ENCODE assay signal across 8 mouse cellular contexts in genomic region chr19:6304787-6305516, GRCm38 (mm10). TPM values are rescaled to one million over a fixed set of nuclear protein-coding genes. Genes with fewer than 3 reads are reported as not detected.
DNase-seq lines count a peak whose midpoint lies in the region; ATAC-seq and TF ChIP-seq lines count a peak whose summit lies in the region.

No protein-coding gene starts in this region.

- peaks cover 8% of the 10 kb centered on the region for H3K4me1 ChIP-seq in forebrain, embryonic 16.5 days (replicated peaks; ENCODE audit: control insufficient read depth, insufficient read depth, low read length)
- peaks cover 13% of the 10 kb centered on the region for H3K4me1 ChIP-seq in lung, postnatal 0 days (ENCODE audit: insufficient read depth, low read depth, low read length)

- H3K9ac ChIP-seq in forebrain, embryonic 16.5 days (replicated peaks; ENCODE audit: low read depth, low read length), result no peak overlapping the region
- no peak overlapping the region for H3K9ac ChIP-seq in lung, postnatal 0 days (replicated peaks; ENCODE audit: low read depth)

- H3K36me3 ChIP-seq in forebrain, embryonic 16.5 days (ENCODE audit: control insufficient read depth, insufficient read depth), result no peaks in the 10 kb centered on the region
- no peaks in the 10 kb centered on the region for H3K36me3 ChIP-seq in lung, postnatal 0 days (ENCODE audit: insufficient read depth, low read length)

- in situ Hi-C loops in Patski (cut with MboI; ENCODE audit: low pct_unique_long_range_greater_than_20kb), result loop anchor here (5.0 kb wide), 1 partner anchor 33 kb away; no protein-coding TSS in a partner anchor

- H3K27ac ChIP-seq in forebrain, embryonic 16.5 days (ENCODE audit: low read length), result no peak overlapping the region
- H3K27ac ChIP-seq in lung, postnatal 0 days (ENCODE audit: low read length), result peak overlapping the region; percentile 43; the same call in 1 of the 2 replicates

- CTCF ChIA-PET in Patski (lab: Charles Lee), result interaction anchor here (0.7 to 12.0 kb wide), 7 partner anchors 14 to 55 kb away, joined by 3 to 89 read pairs (median 4); partner anchors contain the start of gene Ehd1

- no peak overlapping the region for H3K4me2 ChIP-seq in forebrain, embryonic 16.5 days (ENCODE audit: low read length)
- H3K4me2 ChIP-seq in lung, postnatal 0 days (replicated peaks; ENCODE audit: low read depth, low read length), result no peak overlapping the region

- no peaks in the 10 kb centered on the region for H3K9me3 ChIP-seq in forebrain, embryonic 16.5 days (ENCODE audit: control insufficient read depth, low read length)
- no peaks in the 10 kb centered on the region for H3K9me3 ChIP-seq in lung, postnatal 0 days (ENCODE audit: low read length)

- 26% methylated on average over 5 of the region's 5 CpGs for WGBS in forebrain, embryonic 16.5 days
- 16% methylated on average over 5 of the region's 5 CpGs for WGBS in lung, postnatal 0 days

- TF ChIP-seq CTCF in Patski (IDR thresholded peaks at IDR 0.05), result no peak
- peak; percentile 99 for TF ChIP-seq CTCF in lung, postnatal 0 days (IDR thresholded peaks at IDR 0.05)

- no peaks in the 10 kb centered on the region for H3K27me3 ChIP-seq in Patski
- H3K27me3 ChIP-seq in forebrain, embryonic 16.5 days (replicated peaks; ENCODE audit: control insufficient read depth, insufficient read depth, low read length), result no peaks in the 10 kb centered on the region
- H3K27me3 ChIP-seq in lung, postnatal 0 days (replicated peaks; ENCODE audit: insufficient read depth, low read length), result no peaks in the 10 kb centered on the region

- no peak for TF ChIP-seq EP300 in lung, postnatal 0 days (IDR thresholded peaks at IDR 0.05)

- H3K4me3 ChIP-seq in forebrain, embryonic 16.5 days (replicated peaks; ENCODE audit: low read length), result no peak overlapping the region
- no peak overlapping the region for H3K4me3 ChIP-seq in lung, postnatal 0 days (ENCODE audit: low read depth, low read length)

- peak; percentile 70 for ATAC-seq in Patski
- ATAC-seq in forebrain, embryonic 16.5 days, result peak; percentile 64; the same call in 1 of the 2 replicates
- peak; percentile 34 for ATAC-seq in lung, postnatal 0 days

- peak; percentile 58 for DNase-seq in Patski (ENCODE audit: low read depth, low spot score)
- peak; percentile 90 for DNase-seq in cerebellum, adult 11-12 months
- DNase-seq in heart, postnatal 4 days, result peak; percentile 97
- peak; percentile 94 for DNase-seq in layer of hippocampus, postnatal 10 days (ENCODE audit: low spot score in 2 of 2)
- DNase-seq in lung, postnatal 0 days (ENCODE audit: low spot score), result peak; percentile 95
- peak; percentile 68 to 87 for DNase-seq in right cerebral cortex, postnatal 10 days (ENCODE audit: low spot score in 2 of 2)
- DNase-seq in urinary bladder, postnatal 10 days (ENCODE audit: low spot score), result peak; percentile 80

- POLR2A ChIA-PET in Patski (lab: Charles Lee), result interaction anchor here (0.6 to 2.1 kb wide), 2 partner anchors 28 to 42 kb away, joined by 3 to 10 read pairs; partner anchors contain the start of gene Ehd1

RNA-seq across cellular contexts. Expression of gene Cdc42bpg, which starts 1.3 kb away (rescaled TPM):
- 41.2 TPM for polyA plus RNA-seq in Patski (2021)
- polyA plus RNA-seq in forebrain, embryonic 16.5 days (2015; fragmentation: Nextera tagmentation; extraction: Ambion mirVana), result 0.52 and 1.1 TPM in 2 replicates
- total RNA-seq in heart, postnatal 4 days (2021), result 1 to 10 TPM; 8.2 to 10.0 TPM
- 1 to 10 TPM; 5.0 TPM for total RNA-seq in layer of hippocampus, postnatal 10 days (2021)
- 2.8 and 3.2 TPM in 2 replicates for polyA plus RNA-seq in lung, postnatal 0 days (2015; fragmentation: Nextera tagmentation; extraction: Ambion mirVana)

RNA-seq across cellular contexts. Expression of gene Ehd1, which starts 28.4 kb away (rescaled TPM):
- polyA plus RNA-seq in Patski (2021), result 88.7 TPM
- polyA plus RNA-seq in forebrain, embryonic 16.5 days (2015; fragmentation: Nextera tagmentation; extraction: Ambion mirVana), result 105 and 106 TPM in 2 replicates
- 100 to 1,000 TPM in 1 of 2 experiments, 10 to 100 TPM in 1; 97.8 to 114 TPM for total RNA-seq in heart, postnatal 4 days (2021)
- 10 to 100 TPM; 75.1 to 82.7 TPM for total RNA-seq in layer of hippocampus, postnatal 10 days (2021)
- polyA plus RNA-seq in lung, postnatal 0 days (2015; fragmentation: Nextera tagmentation; extraction: Ambion mirVana), result 115 and 119 TPM in 2 replicates

RNA-seq across cellular contexts. Expression of gene Men1, which starts 29.8 kb away (rescaled TPM):
- 63.2 TPM for polyA plus RNA-seq in Patski (2021)
- polyA plus RNA-seq in forebrain, embryonic 16.5 days (2015; fragmentation: Nextera tagmentation; extraction: Ambion mirVana), result 96.1 and 96.5 TPM in 2 replicates
- 10 to 100 TPM; 16.6 to 18.5 TPM for total RNA-seq in heart, postnatal 4 days (2021)
- 10 to 100 TPM; 72.0 to 73.6 TPM for total RNA-seq in layer of hippocampus, postnatal 10 days (2021)
- 42.1 and 42.7 TPM in 2 replicates for polyA plus RNA-seq in lung, postnatal 0 days (2015; fragmentation: Nextera tagmentation; extraction: Ambion mirVana)

RNA-seq across cellular contexts. Expression of gene Map4k2, which starts 36.0 kb away (rescaled TPM):
- 45.6 TPM for polyA plus RNA-seq in Patski (2021)
- 12.3 and 21.2 TPM in 2 replicates for polyA plus RNA-seq in forebrain, embryonic 16.5 days (2015; fragmentation: Nextera tagmentation; extraction: Ambion mirVana)
- 10 to 100 TPM; 37.5 to 42.8 TPM for total RNA-seq in heart, postnatal 4 days (2021)
- total RNA-seq in layer of hippocampus, postnatal 10 days (2021), result 10 to 100 TPM; 79.3 to 86.2 TPM
- polyA plus RNA-seq in lung, postnatal 0 days (2015; fragmentation: Nextera tagmentation; extraction: Ambion mirVana), result 22.5 and 25.0 TPM in 2 replicates

RNA-seq across cellular contexts. Expression of gene Sf1, which starts 58.5 kb away (rescaled TPM):
- polyA plus RNA-seq in Patski (2021), result 186 TPM
- polyA plus RNA-seq in forebrain, embryonic 16.5 days (2015; fragmentation: Nextera tagmentation; extraction: Ambion mirVana), result 122 and 127 TPM in 2 replicates
- 100 to 1,000 TPM; 181 to 188 TPM for total RNA-seq in heart, postnatal 4 days (2021)
- total RNA-seq in layer of hippocampus, postnatal 10 days (2021), result 100 to 1,000 TPM; 190 to 194 TPM
- polyA plus RNA-seq in lung, postnatal 0 days (2015; fragmentation: Nextera tagmentation; extraction: Ambion mirVana), result 48.1 and 49.5 TPM in 2 replicates
